Mouse (Mus musculus): ENCODE data around the gene Ddx59. TPM values are rescaled to one million over a fixed set of nuclear protein-coding genes. Genes with fewer than 3 reads are reported as not detected.

The Ddx59 gene
- 6.3 and 9.1 TPM in 2 replicates for total RNA-seq (2015)
- 10.7 and 12.8 TPM in 2 replicates for total RNA-seq (2017)

GRCm38 (mm10) chr1:136414798-136415755, at the start of gene Ddx59:
Ddx59 (plus strand) TSS chr1:136415271.
- ATAC-seq (ENCODE audit: poor library complexity, severe bottlenecking) = peak; percentile 94

GRCm38 (mm10) chr1:136365986-136366385, 49.1 kb upstream of the Ddx59 start:
- ATAC-seq (ENCODE audit: poor library complexity, severe bottlenecking) = no peak

GRCm38 (mm10) chr1:136379261-136379660, 35.8 kb upstream of the Ddx59 start:
- no peak for ATAC-seq (ENCODE audit: poor library complexity, severe bottlenecking)

GRCm38 (mm10) chr1:136380161-136380560, 34.9 kb upstream of the Ddx59 start:
- no peak for ATAC-seq (ENCODE audit: poor library complexity, severe bottlenecking)

- ATAC-seq (ENCODE audit: poor library complexity, severe bottlenecking) = no peak
These were observed 34.5 kb upstream of the Ddx59 start for GRCm38 (mm10) chr1:136380606-136381005.

- no peak for ATAC-seq (ENCODE audit: poor library complexity, severe bottlenecking)
These were observed 33.9 kb upstream of the Ddx59 start for GRCm38 (mm10) chr1:136381169-136381568.

GRCm38 (mm10) chr1:136381583-136381982, 33.5 kb upstream of the Ddx59 start:
- ATAC-seq (ENCODE audit: poor library complexity, severe bottlenecking) = no peak

- ATAC-seq (ENCODE audit: poor library complexity, severe bottlenecking) = no peak
These were observed 28.2 kb upstream of the Ddx59 start for GRCm38 (mm10) chr1:136386914-136387313.

- ATAC-seq (ENCODE audit: poor library complexity, severe bottlenecking) = peak; percentile 67
These were observed 20.6 kb upstream of the Ddx59 start for GRCm38 (mm10) chr1:136394506-136394905.

- ATAC-seq (ENCODE audit: poor library complexity, severe bottlenecking) = no peak
These were observed 20.0 kb upstream of the Ddx59 start for GRCm38 (mm10) chr1:136395073-136395472.

- no peak for ATAC-seq (ENCODE audit: poor library complexity, severe bottlenecking)
These were observed 13.8 kb upstream of the Ddx59 start for GRCm38 (mm10) chr1:136401281-136401680.

GRCm38 (mm10) chr1:136409631-136410030, 5.4 kb upstream of the Ddx59 start:
- no peak for ATAC-seq (ENCODE audit: poor library complexity, severe bottlenecking)

- ATAC-seq (ENCODE audit: poor library complexity, severe bottlenecking) = no peak
These were observed 670 bp downstream of the Ddx59 start for GRCm38 (mm10) chr1:136415756-136416126.

- no peak for ATAC-seq (ENCODE audit: poor library complexity, severe bottlenecking)
These were observed 3.3 kb downstream of the Ddx59 start for GRCm38 (mm10) chr1:136418393-136418792.

- ATAC-seq (ENCODE audit: poor library complexity, severe bottlenecking) = no peak
These were observed 12.3 kb downstream of the Ddx59 start for GRCm38 (mm10) chr1:136427166-136427969.

GRCm38 (mm10) chr1:136428981-136429380, 13.9 kb downstream of the Ddx59 start:
- no peak for ATAC-seq (ENCODE audit: poor library complexity, severe bottlenecking)

- ATAC-seq (ENCODE audit: poor library complexity, severe bottlenecking) = peak; percentile 90
These were observed 15.2 kb downstream of the Ddx59 start for GRCm38 (mm10) chr1:136430126-136430818.

GRCm38 (mm10) chr1:136440741-136441140, 25.7 kb downstream of the Ddx59 start:
- no peak for ATAC-seq (ENCODE audit: poor library complexity, severe bottlenecking)

GRCm38 (mm10) chr1:136442809-136443208, 27.7 kb downstream of the Ddx59 start:
- no peak for ATAC-seq (ENCODE audit: poor library complexity, severe bottlenecking)

GRCm38 (mm10) chr1:136444555-136445255, 29.6 kb downstream of the Ddx59 start:
- no peak for ATAC-seq (ENCODE audit: poor library complexity, severe bottlenecking)
